Mouse (Mus musculus) lung, embryonic 16.5 days (tissue): Measurements from ENCODE around the gene Kdm1a. TPM values are rescaled to one million over a fixed set of nuclear protein-coding genes. Genes with fewer than 3 reads are reported as not detected.

Source experiments
- ATAC-seq: fragments of 200-750 bp; cut with Nextera tagmentation; 2 replicates; pipeline ENCODE4 v1.8.0; 2017; ENCODE audit warnings: low read depth, mild to moderate bottlenecking, moderate library complexity
- H3K27ac ChIP-seq: fragments of 300-500 bp; sonication (generic); 2 replicates; pipeline ENCODE4 v1.5.1; 2014; ENCODE audit warnings: mild to moderate bottlenecking, control low read depth, low read length
- H3K27me3 ChIP-seq: fragments of 300-500 bp; sonication (generic); 2 replicates; pipeline ENCODE4 v1.6.1; 2014; ENCODE audit warnings: low read depth, low read length, mixed read lengths; ENCODE audit not compliant: control insufficient read depth, insufficient read depth
- H3K36me3 ChIP-seq: fragments of 300-500 bp; sonication (generic); 2 replicates; pipeline ENCODE4 v1.6.1; 2014; ENCODE audit warnings: low read length; ENCODE audit not compliant: control insufficient read depth, insufficient read depth
- H3K4me1 ChIP-seq: fragments of 300-500 bp; sonication (generic); replicated peaks from 2 replicates; pipeline ENCODE4 v1.6.1; 2014; ENCODE audit warnings: low read length, mixed read lengths; ENCODE audit not compliant: control insufficient read depth, insufficient read depth
- H3K4me2 ChIP-seq: fragments of 300-500 bp; sonication (generic); 2 replicates; pipeline ENCODE4 v1.6.1; 2014; ENCODE audit warnings: low read depth, low read length, control low read depth
- H3K4me3 ChIP-seq: fragments of 300-500 bp; sonication (generic); 2 replicates; pipeline ENCODE4 v1.5.1; 2014; ENCODE audit warnings: mild to moderate bottlenecking, low read length, control low read depth
- H3K9ac ChIP-seq: fragments of 300-500 bp; sonication (generic); 2 replicates; pipeline ENCODE4 v1.6.1; 2014; ENCODE audit warnings: low read length, control low read depth
- H3K9me3 ChIP-seq: fragments of 300-500 bp; sonication (generic); 2 replicates; pipeline ENCODE4 v1.6.1; 2016; ENCODE audit warnings: low read length; ENCODE audit not compliant: control insufficient read depth
- WGBS: fragments of 180-500 bp; shearing (Covaris S2); extraction: QIAGEN DNeasy Blood & Tissue Kit; methylation state at CpG from one replicate; pipeline ENCODE4 v1.1.7; 2014; 5-methylcytosine and 5-hydroxymethylcytosine counted together
- polyA plus RNA-seq: library from polyadenylated mRNA; unstranded; fragments of >200 nt; fragmentation: Nextera tagmentation; extraction: Ambion mirVana; gene quantifications from 2 replicates; pipeline ENCODE4 v1.2.1, GENCODE M21; 2015

The Kdm1a gene
- polyA plus RNA-seq: 20.0 and 24.9 TPM in 2 replicates

DNA sequence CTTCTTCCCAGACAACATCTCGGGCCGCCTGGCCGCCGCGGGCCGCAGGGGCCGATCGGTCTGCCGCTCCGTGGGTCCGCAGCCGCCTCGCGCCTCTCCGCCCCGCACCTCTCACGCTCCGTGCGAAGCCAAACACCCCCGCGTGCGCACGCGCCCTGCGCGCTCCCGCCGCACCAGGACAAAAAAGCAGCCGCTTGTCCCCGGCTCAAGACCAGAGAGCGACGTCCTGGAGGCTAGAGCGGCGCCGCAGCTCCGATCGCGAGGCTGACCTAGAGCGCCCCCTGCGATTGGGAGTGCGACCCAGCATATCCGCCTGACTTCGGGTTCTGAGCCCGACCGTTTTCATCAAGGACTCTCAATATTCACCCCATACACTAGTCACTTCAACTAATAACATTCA, at the start of gene Kdm1a:
Gene Kdm1a (minus strand): TSS at position 156 of the 400 bp plus-strand sequence.
- ATAC-seq: peak; percentile 92
- Histone ChIP-seq H3K27ac (peak within 1 kb of the TSS; percentile 89), H3K4me1 (peaks cover 9% of the 10 kb centered on the region), H3K4me3 (peak within 1 kb of the TSS; percentile 99), H3K27me3 (no peaks in the 10 kb centered on the region), H3K4me2 (peak within 1 kb of the TSS; percentile 64), H3K9me3 (no peaks in the 10 kb centered on the region), H3K36me3 (no peaks in the 10 kb centered on the region), H3K9ac (peak within 1 kb of the TSS; percentile 100)
- under 1% methylated on average over 44 of the region's 45 CpGs for WGBS

DNA sequence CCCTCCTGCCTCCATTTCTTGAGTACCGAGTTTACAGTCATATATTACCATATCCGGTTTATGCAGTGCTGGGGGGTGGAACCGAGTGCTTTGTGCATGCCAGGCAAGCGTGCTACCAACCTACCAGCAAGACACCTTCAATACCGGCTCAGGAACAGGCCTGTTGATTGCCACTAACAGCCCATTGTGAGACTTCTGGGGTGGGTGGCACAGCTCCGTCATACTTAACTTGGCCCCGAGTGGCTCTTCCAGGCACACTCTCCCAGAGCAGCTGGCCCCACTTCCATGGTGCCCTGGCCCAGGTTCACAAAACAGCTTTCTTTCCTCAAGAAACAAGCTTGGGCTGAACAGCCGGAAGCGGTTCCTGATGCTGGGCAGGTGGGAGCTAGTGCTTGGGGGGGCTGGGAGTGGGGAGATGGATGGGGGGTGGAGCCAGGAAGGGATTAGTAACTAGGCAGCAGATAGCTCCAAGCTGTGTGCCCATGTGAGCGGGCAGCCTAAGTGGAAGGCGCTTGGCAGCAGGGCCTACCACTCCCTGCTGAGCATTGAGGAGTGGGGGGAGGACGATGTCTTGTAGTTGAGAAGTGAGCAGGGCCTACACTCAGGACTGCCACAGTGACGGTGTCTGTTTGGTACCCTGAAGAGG, 49.5 kb upstream of the Kdm1a start:
- H3K36me3 ChIP-seq: no peaks in the 10 kb centered on the region
- H3K4me1 ChIP-seq: no peaks in the 10 kb centered on the region; the same call in 1 of the 2 replicates
- H3K4me3 ChIP-seq: no peak overlapping the region
- no peak overlapping the region for H3K9ac ChIP-seq
- no peak overlapping the region for H3K4me2 ChIP-seq
- H3K27me3 ChIP-seq: no peaks in the 10 kb centered on the region
- H3K27ac ChIP-seq: no peak overlapping the region
- WGBS: 65% methylated on average over 13 of the region's 13 CpGs
- peaks cover 2% of the 10 kb centered on the region; the same call in 1 of the 2 replicates for H3K9me3 ChIP-seq
- no peak for ATAC-seq

GRCm38 (mm10) chr4:136651357-136651811, 48.9 kb upstream of the Kdm1a start:
- H3K27me3 ChIP-seq: no peaks in the 10 kb centered on the region
- H3K4me2 ChIP-seq: no peak overlapping the region
- ATAC-seq: 0 out of 2 replicates have a peak, but pooled peaks have one; percentile 9
- no peaks in the 10 kb centered on the region for H3K36me3 ChIP-seq
- peaks cover 4% of the 10 kb centered on the region; the same call in 1 of the 2 replicates for H3K9me3 ChIP-seq
- H3K4me1 ChIP-seq: no peaks in the 10 kb centered on the region; the same call in 1 of the 2 replicates
- H3K9ac ChIP-seq: no peak overlapping the region
- no peak overlapping the region for H3K4me3 ChIP-seq
- WGBS: 48% methylated on average over 3 of the region's 3 CpGs
- H3K27ac ChIP-seq: no peak overlapping the region

DNA sequence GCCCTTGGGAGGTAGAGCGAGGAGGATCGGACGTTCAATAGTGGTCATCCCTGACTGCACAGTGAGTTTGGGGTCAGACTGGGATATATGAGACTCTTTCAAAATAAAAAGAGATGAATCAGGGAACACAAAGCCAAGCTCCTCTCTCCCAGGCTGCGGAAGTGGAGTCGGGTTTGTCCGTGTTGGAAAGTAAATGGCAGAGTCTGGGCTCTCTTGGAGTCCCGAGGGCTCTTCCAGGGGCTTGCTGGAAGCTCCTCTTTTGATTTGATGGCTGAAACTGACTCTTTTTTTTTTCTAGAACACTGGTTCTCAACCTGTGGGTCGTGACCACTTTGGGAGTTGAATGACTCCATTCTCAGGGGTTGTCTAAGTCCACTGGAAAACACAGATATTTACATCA, 47.7 kb upstream of the Kdm1a start:
- Histone ChIP-seq H3K4me1 (no peaks in the 10 kb centered on the region; the same call in 1 of the 2 replicates), H3K9ac (no peak overlapping the region), H3K4me2 (no peak overlapping the region), H3K36me3 (no peaks in the 10 kb centered on the region), H3K4me3 (no peak overlapping the region), H3K27me3 (no peaks in the 10 kb centered on the region), H3K9me3 (peaks cover 4% of the 10 kb centered on the region; the same call in 1 of the 2 replicates), H3K27ac (no peak overlapping the region)
- ATAC-seq: no peak
- WGBS: 74% methylated on average over 8 of the region's 8 CpGs

GRCm38 (mm10) chr4:136649480-136650196, 47.1 kb upstream of the Kdm1a start:
- H3K4me1 ChIP-seq: no peaks in the 10 kb centered on the region; the same call in 1 of the 2 replicates
- H3K27ac ChIP-seq: no peak overlapping the region
- H3K36me3 ChIP-seq: no peaks in the 10 kb centered on the region
- H3K27me3 ChIP-seq: no peaks in the 10 kb centered on the region
- no peak overlapping the region for H3K4me3 ChIP-seq
- H3K9me3 ChIP-seq: peaks cover 4% of the 10 kb centered on the region; the same call in 1 of the 2 replicates
- 29% methylated on average over 13 of the region's 13 CpGs for WGBS
- H3K4me2 ChIP-seq: 0 out of 2 replicates have a peak overlapping the region, but pooled peaks have one; percentile 13
- ATAC-seq: peak; percentile 30; the same call in 1 of the 2 replicates
- H3K9ac ChIP-seq: no peak overlapping the region

DNA sequence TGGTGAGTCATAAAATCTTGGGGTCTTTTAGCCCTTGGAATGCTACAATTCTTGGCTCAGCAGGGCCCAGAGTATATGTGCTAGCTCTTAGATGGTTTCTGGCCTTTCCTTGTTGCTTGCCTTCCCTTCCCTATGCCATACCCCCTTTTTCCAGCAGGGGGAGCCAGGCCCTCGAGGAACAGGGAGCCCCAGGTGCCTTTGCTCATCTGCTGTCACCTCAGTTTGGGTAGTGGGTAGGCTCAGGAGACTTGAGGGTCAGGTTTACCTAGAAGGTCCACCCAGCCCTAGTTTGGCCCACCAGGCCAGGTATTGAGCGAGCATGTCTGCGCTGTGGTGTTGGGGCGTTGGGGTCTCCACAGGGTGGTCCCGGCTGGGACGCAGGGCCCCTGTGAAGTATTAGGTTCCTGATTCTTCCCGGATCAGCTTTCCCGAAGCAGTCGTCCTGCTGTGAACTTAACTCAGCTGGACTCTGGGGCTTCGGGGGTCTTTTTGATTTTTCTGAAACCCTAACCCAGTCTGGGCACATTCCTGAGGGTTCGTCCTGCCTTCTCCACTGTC, 46.5 kb upstream of the Kdm1a start:
- peak; percentile 26; the same call in 1 of the 2 replicates for ATAC-seq
- Histone ChIP-seq H3K9ac (no peak overlapping the region), H3K4me2 (0 out of 2 replicates have a peak overlapping the region, but pooled peaks have one; percentile 13), H3K27ac (no peak overlapping the region), H3K27me3 (no peaks in the 10 kb centered on the region), H3K9me3 (peaks cover 4% of the 10 kb centered on the region; the same call in 1 of the 2 replicates), H3K36me3 (no peaks in the 10 kb centered on the region), H3K4me1 (no peaks in the 10 kb centered on the region; the same call in 1 of the 2 replicates), H3K4me3 (no peak overlapping the region)
- 10% methylated on average over 11 of the region's 11 CpGs for WGBS

- Histone ChIP-seq H3K36me3 (no peaks in the 10 kb centered on the region), H3K27ac (no peak overlapping the region), H3K9ac (no peak overlapping the region; the same call in 1 of the 2 replicates), H3K4me3 (peak overlapping the region; percentile 16; the same call in 1 of the 2 replicates), H3K4me1 (peaks cover 9% of the 10 kb centered on the region), H3K9me3 (no peaks in the 10 kb centered on the region), H3K4me2 (peak overlapping the region; percentile 47), H3K27me3 (peaks cover 31% of the 10 kb centered on the region)
- WGBS: 5% methylated on average over 10 of the region's 10 CpGs
- peak; percentile 62; the same call in 1 of the 2 replicates for ATAC-seq
These were observed 36.4 kb upstream of the Kdm1a start for GRCm38 (mm10) chr4:136638890-136639289.

DNA sequence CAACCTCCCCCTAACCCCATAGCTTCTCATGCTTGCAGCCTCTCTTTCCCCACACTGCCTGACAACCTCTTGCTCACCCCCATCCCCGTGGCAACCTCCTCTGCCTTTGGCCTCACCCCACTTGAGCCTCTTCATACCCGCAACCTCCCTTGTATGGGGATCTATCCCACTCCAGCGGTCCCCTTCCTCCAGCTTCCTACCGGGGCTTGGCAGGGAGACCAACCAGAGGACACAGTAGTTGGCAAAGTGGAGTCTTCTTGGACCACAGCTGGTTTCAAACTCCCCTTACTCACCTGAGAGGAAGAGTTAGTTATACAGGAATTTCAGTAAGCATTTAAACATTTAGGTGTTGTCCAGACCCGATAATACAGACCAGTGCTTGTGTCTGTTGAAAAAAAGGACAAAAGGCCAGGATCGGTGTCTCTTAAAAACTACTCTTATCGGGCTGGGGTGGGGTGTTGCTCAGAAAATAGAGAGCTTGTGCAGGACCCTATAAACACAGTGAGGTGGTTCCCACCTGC, 35.8 kb upstream of the Kdm1a start:
- Histone ChIP-seq H3K9me3 (no peaks in the 10 kb centered on the region), H3K4me3 (no peak overlapping the region), H3K4me1 (peaks cover 9% of the 10 kb centered on the region), H3K9ac (no peak overlapping the region), H3K27me3 (peaks cover 31% of the 10 kb centered on the region), H3K27ac (no peak overlapping the region), H3K36me3 (no peaks in the 10 kb centered on the region), H3K4me2 (0 out of 2 replicates have a peak overlapping the region, but pooled peaks have one; percentile 97)
- ATAC-seq: peak; percentile 23; the same call in 1 of the 2 replicates
- 35% methylated on average over 7 of the region's 7 CpGs for WGBS
